Mouse (Mus musculus): ENCODE measurements at regions not wholly inside any gene's neighbourhood (a gene's known extent, or its start where the extent isn't known, plus 50 kb on each side); places are given as distances from the start of the nearest gene placed in this dataset.

DNA sequence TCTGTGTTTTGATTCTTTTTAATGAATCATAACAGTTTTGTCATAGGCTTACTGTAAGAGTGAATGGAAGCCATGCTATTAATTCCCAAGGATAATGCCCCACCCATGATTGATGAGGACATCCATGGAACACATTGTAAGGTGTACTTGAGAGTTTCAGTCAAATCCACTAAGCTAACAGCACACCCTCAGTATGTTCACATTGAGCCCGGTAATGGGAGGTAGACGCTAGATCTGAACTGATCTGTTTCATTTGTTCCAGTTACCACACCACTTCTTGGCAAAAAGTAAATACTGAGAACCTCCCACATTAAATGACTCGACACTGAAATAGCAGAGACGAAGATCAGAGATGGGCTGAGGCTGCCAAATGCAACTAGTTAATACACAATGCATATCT is 165.9 kb downstream of the Klf6 start:
- TF ChIP-seq CEBPB (IDR thresholded peaks at IDR 0.05; ENCODE audit: insufficient read depth, poor library complexity, severe bottlenecking) (no peak), E2F4 (IDR thresholded peaks at IDR 0.05; ENCODE audit: insufficient read depth) (no peak), MYOG (IDR thresholded peaks at IDR 0.05; ENCODE audit: control insufficient read depth in 1 of 3, insufficient read depth in 1 of 3, insufficient read length in 2 of 3, low read depth in 2 of 3) (no peak), POLR2A (IDR thresholded peaks at IDR 0.05; ENCODE audit: insufficient read length, low read depth) (no peak), POLR2AphosphoS2 (IDR thresholded peaks at IDR 0.05; ENCODE audit: insufficient read length, low read depth) (no peak), USF1 (IDR thresholded peaks at IDR 0.05; ENCODE audit: low read depth) (no peak), MAX (IDR thresholded peaks at IDR 0.05; ENCODE audit: low read depth) (no peak), REST (IDR thresholded peaks at IDR 0.05; ENCODE audit: insufficient read depth, insufficient read length) (no peak)

Measured in myocyte (in vitro differentiated cells).